Mouse (Mus musculus) liver, embryonic 11.5 days (tissue): Measurements from ENCODE around the gene Dnajb2. TPM values are rescaled to one million over a fixed set of nuclear protein-coding genes. Genes with fewer than 3 reads are reported as not detected.
A peak's percentile ranks its signal among the peaks of the same experiment; 100 is the strongest.

ENCODE experiments used
- ATAC-seq: fragments of 200-750 bp; cut with Nextera tagmentation; replicated peaks from 2 replicates; pipeline ENCODE4 v1.8.0; 2017; ENCODE audit warnings: moderate number of reproducible peaks, mild to moderate bottlenecking, moderate TSS enrichment, moderate library complexity; ENCODE audit not compliant: low FRiP score
- DNase-seq: peaks from one replicate; pipeline ENCODE4 v3.0.0-alpha.2; 2017; ENCODE audit warnings: low spot score
- H3K27ac ChIP-seq: fragments of 300-500 bp; sonication (generic); 2 replicates; pipeline ENCODE4 v1.5.1; 2014; ENCODE audit warnings: mild to moderate bottlenecking, low read depth, low read length, control low read depth
- H3K27me3 ChIP-seq: fragments of 300-500 bp; sonication (generic); replicated peaks from 2 replicates; pipeline ENCODE4 v1.6.1; 2014; ENCODE audit warnings: low read length, mixed read lengths; ENCODE audit not compliant: control insufficient read depth, insufficient read depth
- H3K36me3 ChIP-seq: fragments of 300-500 bp; sonication (generic); 2 replicates; pipeline ENCODE4 v1.6.1; 2014; ENCODE audit warnings: mild to moderate bottlenecking, low read length, moderate library complexity, mixed read lengths; ENCODE audit not compliant: control insufficient read depth, insufficient read depth
- H3K4me1 ChIP-seq: fragments of 300-500 bp; sonication (generic); replicated peaks from 2 replicates; pipeline ENCODE4 v1.6.1; 2014; ENCODE audit warnings: low read length, mixed read lengths; ENCODE audit not compliant: control insufficient read depth, insufficient read depth
- H3K4me2 ChIP-seq: fragments of 300-500 bp; sonication (generic); 2 replicates; pipeline ENCODE4 v1.6.1; 2014; ENCODE audit warnings: mild to moderate bottlenecking, control low read depth, moderate library complexity
- H3K4me3 ChIP-seq: fragments of 300-500 bp; sonication (generic); 2 replicates; pipeline ENCODE4 v1.5.1; 2014; ENCODE audit warnings: low read depth, low read length, control low read depth
- H3K9ac ChIP-seq: fragments of 300-500 bp; sonication (generic); 2 replicates; pipeline ENCODE4 v1.6.1; 2014; ENCODE audit warnings: low read depth, low read length, control low read depth
- H3K9me3 ChIP-seq: fragments of 300-500 bp; sonication (generic); 2 replicates; pipeline ENCODE4 v1.6.1; 2016; ENCODE audit warnings: low read length, inconsistent platforms, mixed read lengths; ENCODE audit not compliant: control insufficient read depth
- WGBS: fragments of 180-500 bp; shearing (Covaris S2); extraction: QIAGEN DNeasy Blood & Tissue Kit; methylation state at CpG from one replicate; pipeline ENCODE4 v1.1.7; 2014; 5-methylcytosine and 5-hydroxymethylcytosine counted together
- polyA plus RNA-seq: library from polyadenylated mRNA; unstranded; fragments of >200 nt; fragmentation: Nextera tagmentation; extraction: Ambion mirVana; gene quantifications from 2 replicates; pipeline ENCODE4 v1.2.1, GENCODE M21; 2014

Dnajb2 gene
- polyA plus RNA-seq, 1 experiment from 2014 or later, result 13.6 TPM

DNA sequence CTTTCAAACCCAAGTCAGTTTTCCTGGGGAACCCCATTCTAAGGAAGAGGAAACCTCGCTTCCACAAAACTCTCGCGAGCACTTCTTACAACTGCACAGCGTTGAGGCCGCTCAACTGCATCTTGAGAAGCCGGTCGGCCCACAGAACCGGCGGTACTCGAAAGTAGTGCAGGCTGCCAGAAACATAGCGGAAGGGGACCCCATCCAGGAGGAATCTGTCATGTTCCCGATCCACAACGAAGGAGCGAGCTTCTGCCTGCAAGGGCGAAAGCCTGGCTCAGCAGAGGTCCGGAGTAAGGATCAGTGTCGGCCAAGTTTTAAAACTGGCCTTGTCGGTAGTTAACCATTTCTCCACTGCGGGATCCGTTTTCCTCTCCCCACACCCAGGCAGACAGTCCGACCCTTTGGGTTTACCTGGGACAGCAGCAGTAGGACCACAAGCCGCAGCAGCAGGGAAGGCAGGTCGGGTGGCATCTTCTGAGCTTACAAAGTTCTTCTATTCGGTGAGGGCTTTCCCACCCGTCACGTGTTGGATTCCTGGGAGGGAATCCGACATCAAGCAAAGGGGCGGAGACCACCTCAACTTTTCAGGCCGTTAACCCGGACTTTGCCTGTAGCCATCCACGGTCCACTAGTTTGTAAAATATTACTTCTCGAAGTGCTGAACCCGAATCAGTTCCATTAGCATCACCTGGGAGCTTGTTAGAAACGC, 27.1 kb upstream of the Dnajb2 start:
- peaks cover 40% of the 10 kb centered on the region for H3K4me1 ChIP-seq
- DNase-seq (no peak), ATAC-seq (no peak)
- H3K9me3 ChIP-seq, result no peaks in the 10 kb centered on the region
- peak overlapping the region; percentile 100 for H3K4me2 ChIP-seq
- WGBS, result 20% methylated on average over 34 of the region's 34 CpGs
- H3K9ac ChIP-seq, result peak overlapping the region; percentile 66
- H3K4me3 ChIP-seq, result peak overlapping the region; percentile 53
- 0 out of 2 replicates have a peak overlapping the region, but pooled peaks have one; percentile 5 for H3K27ac ChIP-seq
- H3K27me3 ChIP-seq, result no peaks in the 10 kb centered on the region
- peaks cover 15% of the 10 kb centered on the region for H3K36me3 ChIP-seq

DNA sequence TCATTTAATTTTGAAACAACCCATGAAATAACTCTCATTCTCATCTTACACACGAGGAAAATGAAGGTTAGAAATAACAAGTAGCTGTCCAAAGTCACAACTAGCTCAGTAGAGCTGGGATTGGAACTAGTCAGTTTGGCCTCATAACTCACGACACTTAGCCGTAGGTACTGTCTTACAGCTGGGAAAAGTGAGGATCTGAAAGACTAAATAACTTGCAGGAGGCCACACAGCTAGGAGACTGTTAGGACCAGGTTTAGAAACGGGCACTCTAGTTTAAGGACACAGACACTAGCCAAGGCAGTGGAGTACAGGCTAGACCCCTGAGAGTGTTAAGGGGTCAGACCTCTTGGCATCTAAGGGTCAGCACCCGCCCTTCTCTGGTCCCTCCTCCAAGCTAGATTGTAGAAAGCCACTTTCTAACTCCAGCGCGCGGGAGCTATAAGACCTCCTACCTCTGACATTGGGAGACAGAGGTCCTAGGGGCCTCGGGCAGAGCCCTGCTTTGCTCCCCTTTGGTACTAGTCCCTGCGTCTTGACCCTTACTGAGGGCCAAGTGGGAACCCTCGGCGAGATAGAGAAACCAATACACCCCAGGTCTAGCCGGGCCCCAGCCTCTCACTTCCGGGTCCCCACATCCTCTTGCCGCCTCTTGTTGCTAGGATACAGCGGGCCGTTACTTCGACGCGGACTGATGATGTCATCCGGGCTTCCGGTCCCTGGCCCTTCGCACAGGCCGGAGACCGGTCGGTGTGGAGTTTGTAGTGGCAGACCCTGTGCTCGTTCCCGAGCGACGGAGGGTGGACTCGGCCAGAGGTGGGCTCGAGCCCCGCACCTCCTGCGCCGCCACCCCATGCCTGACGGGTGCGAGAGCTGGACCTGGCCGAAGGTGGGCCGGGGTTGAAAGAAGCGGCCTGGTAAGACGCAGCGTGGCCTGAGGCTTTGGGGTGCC, 25.8 kb upstream of the Dnajb2 start, which contains the start of the genes Glb1l and Stk16:
Glb1l (minus strand) TSS at position 678 of the 952 bp plus-strand sequence.
Stk16 (plus strand) TSS at position 703 of the 952 bp plus-strand sequence.
- no peaks in the 10 kb centered on the region for H3K9me3 ChIP-seq
- DNase-seq, result peak; percentile 96
- WGBS, result 5% methylated on average over 42 of the region's 42 CpGs
- H3K36me3 ChIP-seq, result peaks cover 22% of the 10 kb centered on the region
- peak within 1 kb of the TSS; percentile 100 for H3K4me2 ChIP-seq
- peak within 1 kb of the TSS; percentile 91 for H3K4me3 ChIP-seq
- H3K4me1 ChIP-seq, result peaks cover 48% of the 10 kb centered on the region
- H3K27ac ChIP-seq, result peak within 1 kb of the TSS; percentile 65
- peak; percentile 87 for ATAC-seq
- H3K9ac ChIP-seq, result peak within 1 kb of the TSS; percentile 88
- no peaks in the 10 kb centered on the region for H3K27me3 ChIP-seq

DNA sequence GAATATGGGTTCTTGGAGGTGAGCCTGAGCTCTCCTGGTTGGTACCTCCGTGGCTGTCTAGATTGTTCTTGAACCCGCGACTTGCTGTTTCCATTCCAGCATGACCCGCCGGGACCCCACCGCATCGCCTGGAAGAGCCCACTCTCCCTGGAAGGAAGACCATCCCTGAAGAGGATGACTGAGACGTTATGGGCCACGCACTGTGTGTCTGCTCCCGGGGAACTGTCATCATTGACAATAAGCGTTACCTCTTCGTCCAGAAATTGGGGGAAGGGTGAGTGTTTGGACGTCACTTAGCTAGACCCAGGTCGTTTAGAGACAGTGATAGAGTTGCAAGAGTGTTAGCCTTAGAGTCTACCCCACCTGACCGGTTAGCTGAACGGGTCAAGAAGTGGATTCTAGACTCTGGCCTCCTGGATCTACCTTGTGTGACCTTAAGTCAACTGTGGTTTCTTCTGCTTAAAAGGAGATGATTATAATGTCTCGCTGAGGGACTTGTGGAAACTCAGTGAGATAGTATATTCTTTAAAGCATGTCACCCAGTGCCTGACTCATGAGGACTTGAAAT, 25.0 kb upstream of the Dnajb2 start:
- DNase-seq, result no peak
- ATAC-seq, result no peak
- Histone ChIP-seq H3K27ac (peak overlapping the region; percentile 65), H3K27me3 (no peaks in the 10 kb centered on the region), H3K4me3 (peak overlapping the region; percentile 91), H3K4me1 (peaks cover 55% of the 10 kb centered on the region), H3K9ac (peak overlapping the region; percentile 88), H3K36me3 (peaks cover 29% of the 10 kb centered on the region), H3K4me2 (peak overlapping the region; percentile 100), H3K9me3 (no peaks in the 10 kb centered on the region)
- 8% methylated on average over 17 of the region's 17 CpGs for WGBS

DNA sequence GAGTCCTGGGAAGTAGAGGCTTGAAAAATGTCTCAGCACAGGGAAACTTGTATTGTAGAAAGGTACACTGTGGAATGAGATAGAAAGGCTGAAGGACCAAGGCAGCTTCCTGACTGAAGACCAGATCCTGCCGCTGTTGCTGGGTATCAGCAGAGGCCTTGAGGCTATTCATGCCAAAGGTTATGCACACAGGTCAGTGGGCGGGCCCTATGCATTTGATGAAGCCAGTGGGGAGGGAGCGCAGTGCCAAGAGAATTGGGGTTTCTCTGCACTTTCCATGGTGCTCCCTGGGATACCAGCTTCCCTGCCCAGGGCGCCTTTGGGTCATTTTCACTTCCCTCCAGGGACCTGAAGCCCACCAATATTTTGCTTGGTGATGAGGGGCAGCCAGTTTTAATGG, 23.7 kb upstream of the Dnajb2 start:
- peak overlapping the region; percentile 91 for H3K4me3 ChIP-seq
- H3K9ac ChIP-seq, result no peak overlapping the region; the same call in 1 of the 2 replicates
- no peaks in the 10 kb centered on the region for H3K27me3 ChIP-seq
- H3K27ac ChIP-seq, result 0 out of 2 replicates have a peak overlapping the region, but pooled peaks have one; percentile 4
- DNase-seq (no peak), ATAC-seq (no peak)
- H3K36me3 ChIP-seq, result peaks cover 31% of the 10 kb centered on the region
- H3K9me3 ChIP-seq, result no peaks in the 10 kb centered on the region
- peak overlapping the region; percentile 100 for H3K4me2 ChIP-seq
- peaks cover 68% of the 10 kb centered on the region for H3K4me1 ChIP-seq
- 69% methylated on average over 4 of the region's 4 CpGs for WGBS

DNA sequence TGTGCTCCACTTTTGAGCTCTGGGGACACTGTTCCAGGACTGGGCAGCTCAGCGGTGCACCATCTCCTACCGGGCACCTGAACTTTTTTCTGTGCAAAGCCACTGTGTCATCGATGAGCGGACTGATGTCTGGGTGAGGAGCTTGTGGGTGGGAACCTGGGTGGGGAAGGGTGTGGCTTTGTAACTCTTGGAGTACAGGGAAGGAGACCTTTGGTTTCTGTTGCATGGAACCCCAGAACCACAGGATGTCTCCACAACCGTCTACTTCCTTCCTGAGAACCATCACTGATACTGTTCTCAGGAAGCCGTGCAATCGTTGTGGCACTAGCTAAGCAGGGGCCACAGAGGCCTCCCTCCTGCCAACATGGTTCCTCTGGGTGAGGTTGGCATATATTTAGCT, 23.1 kb upstream of the Dnajb2 start:
- Histone ChIP-seq H3K27me3 (no peaks in the 10 kb centered on the region), H3K4me1 (peaks cover 70% of the 10 kb centered on the region), H3K27ac (peak overlapping the region; percentile 45; the same call in 1 of the 2 replicates), H3K4me3 (peak overlapping the region; percentile 91), H3K36me3 (peaks cover 31% of the 10 kb centered on the region), H3K4me2 (peak overlapping the region; percentile 100), H3K9me3 (no peaks in the 10 kb centered on the region), H3K9ac (no peak overlapping the region; the same call in 1 of the 2 replicates)
- ATAC-seq (peak; percentile 9; the same call in 1 of the 2 replicates), DNase-seq (no peak)
- 46% methylated on average over 7 of the region's 7 CpGs for WGBS

DNA sequence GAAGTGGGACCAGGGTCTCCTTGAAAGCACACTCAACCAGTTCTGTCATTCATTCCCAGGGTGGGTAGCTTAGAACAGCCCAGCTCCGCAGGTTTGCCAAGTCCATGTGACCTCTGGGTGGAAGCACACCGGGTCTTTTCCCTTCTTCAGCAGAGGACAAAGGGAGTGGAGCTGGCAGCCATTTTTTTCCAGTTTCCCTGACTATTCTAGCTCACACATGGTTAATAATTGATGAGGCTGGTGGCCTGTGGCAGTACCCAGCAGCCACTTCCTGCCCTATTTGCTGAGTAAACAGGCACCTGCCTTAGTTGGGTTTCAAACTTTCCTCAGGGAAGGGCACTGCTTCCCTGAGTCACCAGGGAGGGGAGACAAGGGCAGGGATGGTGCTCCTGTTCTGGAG, 21.8 kb upstream of the Dnajb2 start:
- peak overlapping the region; percentile 100 for H3K4me2 ChIP-seq
- H3K36me3 ChIP-seq, result peaks cover 31% of the 10 kb centered on the region
- WGBS, result 63% methylated on average over 2 of the region's 2 CpGs
- peaks cover 2% of the 10 kb centered on the region; the same call in 1 of the 2 replicates for H3K27me3 ChIP-seq
- H3K4me3 ChIP-seq, result peak overlapping the region; percentile 16; the same call in 1 of the 2 replicates
- ATAC-seq (no peak), DNase-seq (no peak)
- no peaks in the 10 kb centered on the region for H3K9me3 ChIP-seq
- peak overlapping the region; percentile 54; the same call in 1 of the 2 replicates for H3K27ac ChIP-seq
- peaks cover 64% of the 10 kb centered on the region for H3K4me1 ChIP-seq
- peak overlapping the region; percentile 9; the same call in 1 of the 2 replicates for H3K9ac ChIP-seq

DNA sequence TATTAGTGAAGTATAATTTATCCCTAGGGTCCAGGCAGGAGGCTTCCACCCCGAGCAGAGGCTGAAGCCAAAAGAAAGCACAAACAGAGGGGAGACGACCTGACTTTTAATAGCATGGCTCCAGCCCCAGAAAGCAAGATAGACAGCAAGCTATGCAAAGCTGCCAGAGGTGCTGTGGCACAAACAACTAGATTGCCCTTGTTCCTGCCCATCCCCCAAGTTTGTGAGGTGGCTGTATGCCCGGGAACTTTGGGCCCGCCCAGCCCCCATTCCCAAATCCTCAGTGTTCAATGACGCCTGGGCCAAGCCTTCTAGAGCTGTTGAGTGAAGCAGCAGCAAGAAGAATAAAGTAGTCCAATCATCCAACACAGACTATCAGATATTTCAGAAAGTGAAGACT, 21.3 kb upstream of the Dnajb2 start:
- Histone ChIP-seq H3K4me3 (peak overlapping the region; percentile 16; the same call in 1 of the 2 replicates), H3K9ac (peak overlapping the region; percentile 9; the same call in 1 of the 2 replicates), H3K9me3 (no peaks in the 10 kb centered on the region), H3K36me3 (peaks cover 31% of the 10 kb centered on the region), H3K4me1 (peaks cover 64% of the 10 kb centered on the region), H3K27ac (peak overlapping the region; percentile 54), H3K27me3 (peaks cover 6% of the 10 kb centered on the region), H3K4me2 (peak overlapping the region; percentile 100)
- DNase-seq (no peak), ATAC-seq (no peak)
- 68% methylated on average over 5 of the region's 5 CpGs for WGBS

DNA sequence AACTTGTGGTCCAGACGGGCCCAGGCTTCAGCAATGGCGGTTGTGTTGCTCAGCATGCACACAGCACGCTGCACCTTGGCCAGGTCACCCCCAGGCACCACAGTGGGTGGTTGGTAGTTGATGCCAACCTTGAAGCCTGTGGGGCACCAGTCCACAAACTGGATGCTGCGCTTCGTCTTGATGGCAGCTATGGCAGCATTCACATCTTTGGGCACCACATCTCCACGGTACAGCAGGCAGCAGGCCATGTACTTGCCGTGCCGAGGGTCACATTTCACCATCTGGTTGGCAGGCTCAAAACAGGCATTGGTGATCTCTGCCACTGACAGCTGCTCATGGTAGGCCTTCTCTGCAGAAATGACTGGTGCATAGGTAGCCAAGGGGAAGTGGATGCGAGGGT, 20.4 kb upstream of the Dnajb2 start:
- Histone ChIP-seq H3K4me1 (peaks cover 59% of the 10 kb centered on the region), H3K27ac (peak overlapping the region; percentile 30), H3K4me2 (peak overlapping the region; percentile 100), H3K27me3 (peaks cover 15% of the 10 kb centered on the region), H3K9ac (peak overlapping the region; percentile 12; the same call in 1 of the 2 replicates), H3K36me3 (peaks cover 31% of the 10 kb centered on the region), H3K4me3 (0 out of 2 replicates have a peak overlapping the region, but pooled peaks have one; percentile 8), H3K9me3 (no peaks in the 10 kb centered on the region)
- no peak for DNase-seq
- 94% methylated on average over 9 of the region's 9 CpGs for WGBS
- no peak for ATAC-seq
